ENCODE assay signal across 12 mouse cellular contexts in genomic region chr7:99028108-99028507, GRCm38 (mm10).
DNase-seq lines count a peak whose midpoint lies in the region; ATAC-seq and TF ChIP-seq lines count a peak whose summit lies in the region.
"Had no signal": no experiment of that assay in that cellular context is flagged by ENCODE, and none has a peak within 500 bp of the region (broad histone marks: within the 10 kb centered on the region; RNA-seq: fewer than 3 reads in every experiment).

No protein-coding gene starts in this region.

- peaks cover 8% of the 10 kb centered on the region; the same call in 1 of the 2 replicates for H3K36me3 ChIP-seq in liver, postnatal 0 days (replicated peaks; ENCODE audit: insufficient read depth, low read length)
- no peaks in the 10 kb centered on the region for H3K36me3 ChIP-seq in liver, embryonic 11.5 days (ENCODE audit: control insufficient read depth, insufficient read depth, low read length)

- DNase-seq in CD4-positive, CD25-positive, alpha-beta regulatory T cell, adult 2 months (ENCODE audit: low read depth, low spot score): peak; percentile 39
- no peak for DNase-seq in liver, postnatal 0 days
- no peak for DNase-seq in liver, embryonic 11.5 days (ENCODE audit: low spot score)
- peak; percentile 27 for DNase-seq in ES-CJ7 (ENCODE audit: low read depth, low spot score)
- DNase-seq in induced T-regulatory cell, adult 2 months (ENCODE audit: low read depth): peak; percentile 50
- no peak for DNase-seq in left cerebral cortex, adult 18-20 months (ENCODE audit: low spot score in 2 of 2)
- no peak for DNase-seq in embryo, embryonic 9.5 days (ENCODE audit: extremely low spot score)
- DNase-seq: cerebellum, adult 8-10 months; heart, postnatal 14 days had no signal

- H3K4me1 ChIP-seq in liver, postnatal 0 days (ENCODE audit: insufficient read depth): no peaks in the 10 kb centered on the region
- H3K4me1 ChIP-seq in liver, embryonic 11.5 days (replicated peaks; ENCODE audit: control insufficient read depth, insufficient read depth, low read length): no peaks in the 10 kb centered on the region

- H3K4me3 ChIP-seq in liver, postnatal 0 days (ENCODE audit: low read depth, low read length): no peak overlapping the region
- H3K4me3 ChIP-seq in liver, embryonic 11.5 days (ENCODE audit: low read depth, low read length): no peak overlapping the region
- H3K4me3 ChIP-seq: limb, embryonic 13.5 days had no signal

- no peak overlapping the region for H3K9ac ChIP-seq in liver, postnatal 0 days (replicated peaks)
- H3K9ac ChIP-seq in liver, embryonic 11.5 days (ENCODE audit: low read depth, low read length): no peak overlapping the region
- H3K9ac ChIP-seq: limb, embryonic 13.5 days had no signal

- no peak for ATAC-seq in CD4-positive, CD25-positive, alpha-beta regulatory T cell, adult 4 months
- no peak for ATAC-seq in liver, postnatal 0 days
- no peak for ATAC-seq in liver, embryonic 11.5 days (replicated peaks; ENCODE audit: low FRiP score)
- ATAC-seq: intestine, embryonic 16.5 days had no signal

- TF ChIP-seq EP300 in liver, postnatal 0 days (IDR thresholded peaks at IDR 0.05; ENCODE audit: low read depth): no peak

- no peak overlapping the region for H3K27ac ChIP-seq in liver, postnatal 0 days (ENCODE audit: low read depth)
- H3K27ac ChIP-seq in liver, embryonic 11.5 days (ENCODE audit: low read depth, low read length): no peak overlapping the region
- H3K27ac ChIP-seq: limb, embryonic 13.5 days had no signal

- H3K27me3 ChIP-seq in liver, postnatal 0 days (ENCODE audit: insufficient read depth, low read length): no peaks in the 10 kb centered on the region
- H3K27me3 ChIP-seq in liver, embryonic 11.5 days (replicated peaks; ENCODE audit: control insufficient read depth, insufficient read depth, low read length): no peaks in the 10 kb centered on the region
- H3K27me3 ChIP-seq: limb, embryonic 13.5 days had no signal

- TF ChIP-seq CTCF in liver, postnatal 0 days (IDR thresholded peaks at IDR 0.05; ENCODE audit: low read depth): peak; percentile 43

- H3K9me3 ChIP-seq in liver, postnatal 0 days (ENCODE audit: low read length): no peaks in the 10 kb centered on the region
- H3K9me3 ChIP-seq in liver, embryonic 11.5 days (ENCODE audit: control insufficient read depth, low read length): no peaks in the 10 kb centered on the region
- H3K9me3 ChIP-seq: limb, embryonic 13.5 days had no signal

- no peak overlapping the region for H3K4me2 ChIP-seq in liver, postnatal 0 days (ENCODE audit: low read depth, low read length)
- no peak overlapping the region for H3K4me2 ChIP-seq in liver, embryonic 11.5 days
- H3K4me2 ChIP-seq: limb, embryonic 13.5 days had no signal

- WGBS in liver, postnatal 0 days (ENCODE audit: insufficient replicate concordance): 83% methylated on average over 7 of the region's 7 CpGs
- WGBS in liver, embryonic 11.5 days: 84% methylated on average over 7 of the region's 7 CpGs

Comparison
In these comparisons a context has a peak if more than half of its experiments do, and no peak if none do; other contexts are left out.
1. DNase-seq: peak in CD4-positive, CD25-positive, alpha-beta regulatory T cell, adult 2 months (single experiment), ES-CJ7 (single experiment) and induced T-regulatory cell, adult 2 months (single experiment); none in liver, postnatal 0 days (single experiment), liver, embryonic 11.5 days (single experiment), left cerebral cortex, adult 18-20 months (0 of 2) and embryo, embryonic 9.5 days (single experiment).